Mouse (Mus musculus) kidney, postnatal 36 days (tissue): ENCODE measurements around the gene Wasf2.

Experiments used
- DNase-seq, 2 experiments: peaks; one replicate each; pipeline ENCODE4 v3.0.0; 2021 to 2022; ENCODE audit warnings: mixed read lengths in 2 of 2

Wasf2 gene

DNA sequence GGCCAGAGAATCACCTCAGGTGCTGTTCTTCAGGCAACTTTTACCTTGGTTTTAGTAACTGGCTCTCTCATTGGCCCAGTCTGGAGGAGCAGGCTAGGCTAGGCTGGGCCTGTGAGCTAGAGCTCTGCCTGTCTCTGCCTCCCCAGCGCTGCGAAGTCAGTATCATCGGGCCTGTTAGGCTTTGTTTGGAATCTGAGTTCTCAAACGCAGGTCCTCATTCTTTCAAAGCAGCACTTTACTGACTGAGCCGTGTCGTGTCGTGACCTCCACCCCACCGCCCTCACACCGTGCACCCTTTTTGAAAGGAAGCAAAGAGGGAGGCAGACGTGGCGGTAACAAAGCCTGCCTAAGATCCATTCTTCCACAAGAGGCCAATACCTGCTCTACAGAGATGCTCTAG is 914 bp upstream of the Wasf2 start:
- DNase-seq = peak in 1 of 2 experiments; percentile 29

DNA sequence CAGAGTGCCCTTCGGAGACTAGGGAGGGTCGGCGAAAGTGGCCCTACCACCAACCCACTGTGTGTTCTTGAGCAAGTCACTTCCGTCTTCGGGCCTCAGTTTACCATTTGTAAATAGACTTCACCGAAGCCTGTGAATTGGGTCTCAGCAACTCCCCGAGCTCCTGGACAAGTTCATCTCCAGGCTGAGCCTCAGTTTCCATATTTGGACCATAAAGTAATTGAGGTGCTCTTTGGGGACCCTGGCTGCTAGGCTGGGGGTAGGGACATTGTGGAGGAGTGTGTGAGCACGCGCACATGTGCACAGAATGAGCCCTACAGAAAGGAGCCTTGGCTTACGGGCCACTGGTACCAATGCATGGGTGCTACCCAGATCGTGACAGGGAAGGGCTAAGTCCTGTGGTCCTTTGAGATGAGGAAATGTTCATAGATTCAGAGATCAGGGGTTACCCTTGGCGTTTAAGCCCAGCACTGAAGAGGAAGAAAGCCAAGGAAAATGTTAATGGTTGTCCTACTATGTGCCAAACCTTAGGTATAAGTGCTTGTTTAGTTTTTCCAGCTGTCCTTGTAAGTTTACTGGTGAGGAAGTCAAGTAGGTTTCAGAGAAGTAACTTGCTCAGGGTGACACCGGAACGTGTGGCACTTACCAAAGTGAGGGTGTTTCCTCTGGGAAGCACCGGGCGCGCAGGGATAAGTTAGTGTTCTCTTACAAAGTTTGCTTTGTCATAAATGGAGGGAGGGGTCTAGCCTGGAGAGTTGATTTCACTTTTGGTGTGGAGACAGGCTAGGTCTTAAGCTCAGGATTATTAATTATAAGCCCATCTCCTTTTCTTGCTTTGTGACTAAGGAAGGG is 811 bp downstream of the Wasf2 start:
- peak in 1 of 2 experiments; percentile 41 for DNase-seq

DNA sequence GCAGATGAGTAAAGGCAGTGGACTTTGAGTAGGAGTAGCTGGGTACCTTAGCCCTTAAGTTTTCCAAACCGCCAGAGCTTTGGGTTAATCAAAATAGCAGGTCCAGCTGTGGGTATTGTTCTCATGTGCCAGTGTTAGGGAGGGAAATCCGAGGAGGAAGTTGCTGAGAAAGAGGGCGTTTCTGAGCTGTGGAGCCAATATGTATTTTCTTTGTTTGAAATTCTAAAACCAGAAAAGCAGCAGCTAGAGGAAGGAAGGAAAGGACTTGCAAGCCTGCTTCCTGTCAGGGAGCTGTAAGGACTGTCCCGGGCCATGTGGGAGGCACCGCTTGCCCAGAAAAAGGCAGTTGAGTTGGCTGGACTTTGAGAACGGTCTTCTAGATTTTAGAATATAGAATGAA is 1.7 kb downstream of the Wasf2 start:
- peak; percentile 66 to 76 for DNase-seq

DNA sequence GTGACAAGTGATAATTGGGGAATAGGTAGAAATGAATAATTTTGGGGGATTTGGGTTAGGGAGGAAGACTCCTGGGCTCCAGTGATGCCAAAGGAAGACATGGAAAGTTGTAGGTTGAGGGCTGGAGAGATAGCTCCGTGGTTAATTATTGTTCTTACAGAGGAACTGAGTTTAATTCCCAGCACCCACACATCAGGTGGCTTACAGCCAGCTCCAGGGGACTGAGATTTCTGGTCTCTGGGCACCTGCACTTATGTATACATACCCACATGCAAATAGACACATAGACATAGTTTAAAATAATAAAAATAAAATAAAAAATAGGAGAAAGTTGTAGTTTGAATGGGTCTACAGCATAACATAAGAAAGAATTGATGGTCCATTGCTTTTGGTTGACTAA is 6.6 kb downstream of the Wasf2 start:
- DNase-seq = no peak

DNA sequence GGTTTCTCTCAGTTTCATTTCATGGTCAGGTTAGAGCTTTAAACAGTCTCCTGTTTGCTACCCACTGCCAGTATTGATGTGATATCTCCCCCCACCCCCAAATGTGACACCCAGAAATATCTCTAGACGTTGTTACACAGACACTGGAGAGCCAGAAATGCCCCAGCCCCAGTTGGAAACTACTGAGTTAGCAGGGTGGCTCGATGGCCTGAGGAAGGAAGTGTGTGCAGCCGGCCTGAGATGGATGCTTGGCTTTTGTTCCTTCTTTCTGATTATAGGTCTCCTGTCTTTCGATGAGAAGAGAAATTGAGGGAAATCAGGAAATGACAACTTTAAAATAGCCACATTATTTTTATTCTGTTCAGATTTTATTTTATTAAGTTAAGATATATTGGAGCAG is 8.7 kb downstream of the Wasf2 start:
- DNase-seq = peak in 1 of 2 experiments; percentile 32

DNA sequence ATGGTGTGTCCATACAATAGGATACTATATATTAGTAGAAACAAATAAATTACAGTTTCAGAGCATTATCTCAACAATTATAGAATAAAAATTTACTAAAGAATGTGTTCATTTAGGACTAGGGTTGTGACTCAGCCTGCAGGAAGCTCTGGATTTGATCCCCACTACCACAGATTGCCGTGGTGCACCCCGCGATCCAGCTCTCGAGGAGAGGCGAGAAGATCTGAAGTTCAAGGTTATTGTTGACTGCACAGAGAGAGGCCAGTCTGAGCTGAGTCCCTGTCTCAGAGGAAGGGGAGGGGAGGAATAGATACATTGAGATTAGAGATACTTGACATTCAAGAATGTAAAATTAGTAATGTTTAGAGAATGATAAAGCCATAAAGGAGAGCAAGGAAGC is 24.7 kb downstream of the Wasf2 start:
- DNase-seq = no peak

DNA sequence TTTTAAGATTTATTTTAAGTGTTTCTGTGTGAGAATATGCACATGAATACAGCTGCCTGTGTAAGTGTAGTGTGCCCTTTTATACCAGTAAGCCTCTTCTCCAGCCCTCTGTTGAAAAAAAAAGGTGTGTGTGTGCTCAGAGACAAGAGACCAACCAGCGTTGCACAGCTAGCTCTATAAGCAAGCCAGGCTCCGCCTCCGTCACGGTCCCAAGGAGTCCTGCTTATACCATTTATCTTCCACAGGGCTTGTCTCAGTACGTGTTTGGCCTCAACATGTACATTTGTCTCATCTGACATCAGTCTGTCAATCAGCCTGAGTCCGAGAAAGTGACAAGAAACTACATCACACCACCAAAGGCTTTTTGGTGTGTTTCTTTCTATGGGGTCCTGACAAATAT is 25.4 kb downstream of the Wasf2 start:
- no peak for DNase-seq

DNA sequence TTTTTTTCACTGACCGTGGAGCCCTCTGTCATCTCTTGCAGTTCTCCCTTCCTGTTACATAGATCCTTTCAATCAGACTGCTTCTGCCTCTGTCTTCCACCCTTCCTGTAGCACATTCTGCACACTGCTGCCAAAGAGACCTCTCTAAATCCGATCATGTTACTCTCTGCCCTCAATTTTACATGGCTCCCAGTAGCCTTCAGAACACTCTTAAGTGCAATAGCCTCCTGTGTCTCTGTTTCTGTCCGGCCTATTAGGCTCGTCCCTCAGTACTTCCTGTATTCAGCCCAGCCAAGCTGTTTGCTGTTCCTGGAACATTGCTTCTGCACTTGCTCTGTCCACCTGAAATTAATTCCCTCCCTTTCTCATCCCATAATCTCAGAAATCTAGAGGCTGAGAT is 26.1 kb downstream of the Wasf2 start:
- DNase-seq = no peak

DNA sequence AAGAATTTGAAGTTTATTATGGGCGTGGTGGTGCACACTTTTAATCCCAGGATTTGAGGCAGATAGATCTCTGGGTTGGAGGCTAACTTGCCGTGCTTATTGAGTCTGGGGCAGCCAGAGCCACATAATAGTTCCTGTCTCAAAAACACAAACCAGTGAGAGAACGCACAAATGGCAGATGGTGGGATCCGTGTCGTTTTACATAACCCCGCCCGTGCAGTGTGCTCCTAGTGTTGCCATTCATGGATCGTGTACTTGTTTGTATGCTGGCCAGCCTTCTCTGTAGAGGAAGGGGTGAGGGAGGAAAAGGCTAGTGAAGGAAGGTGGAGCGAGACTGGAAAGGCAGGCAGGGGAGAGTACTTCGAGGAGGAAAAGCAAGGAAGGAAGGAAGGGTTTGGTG is 26.5 kb downstream of the Wasf2 start:
- DNase-seq = no peak

DNA sequence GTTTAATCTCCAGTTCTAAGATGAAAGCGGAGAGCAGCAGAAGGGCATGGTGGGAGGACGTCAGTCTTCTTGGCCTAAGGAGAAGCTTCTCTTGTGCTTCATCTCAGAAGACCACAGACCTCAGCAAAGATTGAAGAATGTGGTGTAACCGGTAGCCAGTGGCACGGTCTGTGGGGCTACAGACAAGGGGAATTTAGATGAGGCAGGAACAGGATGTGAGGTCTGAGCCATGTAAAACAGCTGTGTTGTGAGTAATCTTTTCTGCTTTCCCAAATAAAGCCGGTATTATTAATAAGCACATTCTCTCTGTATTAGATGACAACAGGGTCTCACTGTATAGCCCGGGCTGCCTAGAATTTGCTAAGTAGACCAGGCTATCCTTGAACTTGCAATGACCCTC is 28.8 kb downstream of the Wasf2 start:
- DNase-seq = no peak

DNA sequence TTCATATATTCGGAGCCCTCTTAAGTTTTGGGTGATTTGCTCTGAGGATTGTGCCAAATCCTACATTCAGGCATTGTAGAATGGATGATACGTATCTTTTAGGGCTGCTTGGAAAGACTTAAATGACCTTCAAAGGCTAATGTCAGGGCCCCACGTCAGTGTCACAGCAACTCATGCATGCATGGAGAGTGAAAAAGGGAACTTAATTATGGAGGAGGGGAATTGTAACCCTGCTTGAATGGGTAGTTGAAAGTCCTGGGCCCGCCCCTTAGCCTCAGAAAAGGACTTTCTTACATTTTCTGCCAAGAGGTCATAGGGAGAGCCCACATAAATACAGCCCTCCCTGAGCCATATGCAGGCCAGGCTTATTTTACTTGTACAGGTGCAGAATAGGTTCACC is 29.3 kb downstream of the Wasf2 start:
- DNase-seq = peak in 1 of 2 experiments; percentile 35

DNA sequence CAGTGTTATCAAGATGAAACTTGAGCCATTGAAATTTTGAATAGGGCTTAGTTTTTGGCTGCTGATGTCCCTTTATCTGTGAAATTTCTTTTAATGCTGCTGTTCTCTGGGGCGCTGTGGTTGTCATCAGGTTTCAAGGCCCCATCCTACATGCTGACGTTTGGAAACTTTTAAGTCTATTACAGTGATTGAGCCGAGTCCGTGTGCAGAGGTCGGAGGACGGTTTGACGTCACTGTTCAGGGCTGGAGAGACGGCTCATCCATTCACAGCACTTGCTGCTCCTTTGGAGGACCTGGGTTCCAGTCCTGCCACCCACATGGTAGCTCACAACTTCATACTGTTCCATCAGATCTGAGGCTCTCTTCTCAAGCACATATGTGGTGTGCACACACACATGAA is 29.9 kb downstream of the Wasf2 start:
- no peak for DNase-seq

DNA sequence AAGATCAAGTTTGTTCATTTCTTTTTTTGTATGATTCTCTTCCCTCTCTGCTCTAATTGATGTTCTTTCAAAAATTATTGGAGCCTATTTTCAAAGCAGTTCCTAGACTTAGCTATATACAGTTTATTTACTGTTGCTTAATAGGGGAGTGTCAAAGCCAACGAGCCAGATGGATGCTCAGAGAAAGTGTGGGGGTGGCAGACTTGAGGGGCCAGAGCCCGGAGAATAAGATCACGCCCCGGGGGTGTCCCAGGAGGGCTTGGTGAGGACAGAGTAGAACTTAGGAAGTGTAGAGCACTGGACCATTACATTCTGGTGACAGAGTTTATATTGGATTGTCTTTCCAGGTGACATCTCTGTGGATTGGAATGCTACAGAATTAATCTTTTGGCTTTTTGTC is 30.5 kb downstream of the Wasf2 start:
- DNase-seq = no peak

DNA sequence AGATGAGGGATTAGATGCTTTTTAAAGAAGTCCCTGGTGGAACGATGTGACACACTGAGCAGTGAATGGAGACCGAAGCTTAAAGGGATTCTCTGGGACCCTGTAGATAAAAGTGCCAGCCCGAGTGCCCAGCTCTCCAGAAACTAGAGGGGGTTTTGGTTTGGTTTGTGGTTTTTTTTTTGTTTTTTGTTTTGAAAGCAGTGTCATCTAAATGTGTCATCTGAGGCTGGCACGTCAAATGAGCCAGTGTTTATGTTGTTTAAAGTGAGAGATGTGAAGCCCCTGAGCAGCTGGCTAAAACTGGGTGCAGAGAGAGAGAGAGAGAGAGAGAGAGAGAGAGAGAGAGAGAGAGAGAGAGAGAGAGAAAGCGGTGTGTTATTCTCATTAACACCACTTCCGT is 31.9 kb downstream of the Wasf2 start:
- DNase-seq = no peak

DNA sequence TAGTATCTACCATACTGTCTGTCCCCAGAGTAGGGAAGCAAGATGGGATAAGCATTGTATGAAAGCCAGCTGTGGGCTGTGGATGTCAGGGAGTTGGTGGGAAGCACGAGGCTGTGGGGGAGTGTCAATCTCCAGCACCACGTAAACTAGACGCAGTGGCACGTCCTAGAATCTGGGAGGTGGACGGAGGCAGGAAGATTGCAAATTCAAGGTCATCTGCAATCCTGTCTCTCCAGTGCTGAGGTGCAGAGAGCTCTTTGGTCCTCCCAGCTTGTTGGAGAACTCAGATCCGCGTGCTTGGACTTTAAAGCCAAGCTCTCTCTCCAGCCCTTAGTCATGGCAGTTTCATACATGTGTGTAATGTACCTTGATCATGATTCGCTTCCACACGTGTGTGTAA is 36.5 kb downstream of the Wasf2 start:
- DNase-seq = no peak

DNA sequence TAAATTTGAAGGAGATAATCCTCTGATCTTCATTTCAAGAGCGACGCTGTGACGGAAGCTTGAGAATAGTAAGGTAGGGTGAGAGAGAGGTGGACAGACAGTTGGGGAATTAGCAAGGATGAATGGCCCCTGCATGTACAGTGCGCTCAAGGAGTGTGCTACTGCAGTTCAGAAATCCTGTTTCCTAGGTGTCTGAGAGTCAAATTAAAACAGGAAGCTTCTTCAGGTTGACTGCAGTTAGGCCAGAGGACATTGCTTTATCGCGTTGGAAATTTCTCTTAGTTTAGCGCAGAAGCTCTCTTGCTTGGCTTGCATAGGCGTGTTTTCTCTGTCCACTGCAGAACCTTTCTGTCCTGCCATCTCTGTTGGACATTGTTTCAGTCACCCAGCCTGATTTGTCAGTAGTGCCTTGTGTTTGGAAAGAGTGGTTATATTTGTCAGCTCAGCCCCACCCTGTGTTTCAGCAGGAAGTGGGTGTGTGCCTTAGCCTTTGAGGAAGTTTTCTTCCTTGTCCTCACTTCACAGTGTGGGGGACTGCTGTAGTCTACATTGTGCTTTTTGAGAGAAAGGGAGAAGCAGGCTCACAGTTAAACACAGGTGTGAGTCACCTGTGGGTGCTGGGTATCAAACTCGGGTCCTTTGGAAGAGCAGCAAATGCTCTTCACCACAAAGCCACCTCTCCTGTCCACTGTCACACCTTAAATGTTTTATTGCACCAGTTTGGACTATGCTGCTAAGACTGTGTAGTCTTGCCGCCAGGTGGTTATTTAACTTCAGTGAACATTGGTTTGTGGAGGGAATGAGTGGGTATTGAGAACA is 39.1 kb downstream of the Wasf2 start:
- peak; percentile 45 to 65 for DNase-seq

DNA sequence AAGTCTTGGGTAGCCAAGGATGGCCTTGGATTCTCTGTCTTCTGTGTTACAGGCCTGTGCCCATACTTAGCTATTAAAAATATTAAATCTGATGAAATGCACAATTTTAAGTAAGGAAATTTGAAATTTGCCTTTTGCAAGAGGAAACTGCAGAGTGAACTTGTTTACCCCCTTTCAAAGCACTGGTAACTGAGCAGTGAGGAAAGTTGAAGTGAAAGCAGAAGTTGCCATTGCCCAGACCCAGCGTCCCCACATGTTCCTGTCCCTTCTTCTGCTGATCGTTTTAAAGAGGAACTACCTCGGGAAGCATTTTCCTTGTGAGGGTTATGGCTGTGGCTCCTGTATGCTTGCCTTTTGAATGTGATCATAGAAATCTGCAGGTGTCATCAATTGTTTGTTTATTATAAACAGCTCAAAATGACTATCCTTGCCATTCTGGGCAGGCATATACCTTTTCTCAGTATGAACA is 39.8 kb downstream of the Wasf2 start:
- no peak for DNase-seq

DNA sequence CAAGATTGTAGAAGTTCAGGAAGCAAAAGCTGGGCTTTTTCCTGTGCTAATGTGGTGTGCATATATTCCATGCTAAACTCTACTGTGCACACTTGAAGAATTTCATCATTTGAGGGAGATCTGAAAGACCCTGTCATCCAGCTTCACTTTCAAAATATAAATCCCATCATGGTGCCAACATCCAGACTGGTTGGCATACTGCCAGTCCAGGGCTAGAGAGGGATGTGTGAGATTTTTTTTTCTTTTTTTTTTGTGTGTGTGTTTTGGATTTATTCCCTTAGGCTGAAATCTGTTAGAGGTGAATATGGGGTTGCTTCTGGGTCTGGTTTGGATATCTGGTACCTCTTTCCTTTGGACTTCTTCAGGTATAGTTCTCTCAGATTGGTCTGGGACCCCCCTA is 40.3 kb downstream of the Wasf2 start:
- DNase-seq = peak in 1 of 2 experiments; percentile 49

DNA sequence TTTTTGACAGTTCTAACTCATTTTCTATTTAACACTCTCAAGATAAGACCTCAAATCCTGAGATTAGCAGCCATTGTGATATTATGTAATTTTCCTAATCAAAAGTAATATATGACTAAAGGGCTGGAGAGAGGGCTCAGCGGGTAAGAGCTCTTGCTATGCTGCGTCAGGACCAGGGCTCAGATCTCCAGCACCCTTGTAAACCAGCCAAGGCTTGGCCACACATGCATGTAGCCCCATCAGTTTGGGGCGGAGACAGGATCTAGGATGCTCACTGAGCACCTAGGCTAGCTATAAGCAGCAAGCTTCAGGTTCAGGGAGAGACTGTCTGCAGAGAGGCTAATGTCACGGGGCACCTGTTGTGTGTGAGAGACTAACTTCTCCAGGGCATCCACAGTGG is 42.1 kb downstream of the Wasf2 start:
- no peak for DNase-seq

DNA sequence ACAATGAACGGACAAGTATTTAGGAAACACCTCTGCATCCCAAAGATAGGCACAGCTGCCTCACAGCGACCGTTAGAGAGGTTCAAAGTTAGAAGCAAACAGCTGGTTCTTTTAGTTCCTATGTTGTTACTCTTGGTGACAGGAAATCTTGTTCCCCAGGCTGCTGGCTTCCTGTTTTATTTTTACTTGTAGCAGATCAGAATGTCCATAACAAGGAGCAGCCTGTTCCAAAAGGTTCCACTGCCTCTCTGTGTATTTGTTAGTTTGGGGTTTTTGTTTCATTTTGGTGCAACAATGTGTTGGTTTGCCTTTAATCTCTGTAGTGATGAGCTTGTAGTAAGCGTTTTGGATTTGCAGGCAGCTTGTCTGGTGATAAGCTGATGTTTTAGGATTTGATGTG is 44.1 kb downstream of the Wasf2 start:
- peak in 1 of 2 experiments; percentile 77 for DNase-seq

DNA sequence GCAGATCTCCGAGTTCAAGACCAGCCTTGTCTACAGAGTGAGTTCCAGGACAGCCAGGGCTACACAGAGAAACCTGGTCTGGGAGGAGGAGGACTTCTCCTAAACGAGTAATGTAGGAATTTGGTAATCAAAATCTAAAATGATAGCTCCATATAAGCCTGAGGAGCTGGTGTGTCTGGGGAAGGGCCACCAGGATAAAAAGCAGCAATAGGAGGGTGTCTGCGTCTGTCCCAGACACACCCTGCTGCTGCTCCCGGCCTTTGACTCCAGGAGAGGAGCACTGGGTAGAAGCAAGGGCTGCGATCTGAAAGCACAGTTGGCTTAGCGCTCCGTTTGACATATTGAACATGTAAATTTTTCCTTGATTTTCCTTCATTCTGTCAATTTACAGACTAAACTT is 45.0 kb downstream of the Wasf2 start:
- no peak for DNase-seq

DNA sequence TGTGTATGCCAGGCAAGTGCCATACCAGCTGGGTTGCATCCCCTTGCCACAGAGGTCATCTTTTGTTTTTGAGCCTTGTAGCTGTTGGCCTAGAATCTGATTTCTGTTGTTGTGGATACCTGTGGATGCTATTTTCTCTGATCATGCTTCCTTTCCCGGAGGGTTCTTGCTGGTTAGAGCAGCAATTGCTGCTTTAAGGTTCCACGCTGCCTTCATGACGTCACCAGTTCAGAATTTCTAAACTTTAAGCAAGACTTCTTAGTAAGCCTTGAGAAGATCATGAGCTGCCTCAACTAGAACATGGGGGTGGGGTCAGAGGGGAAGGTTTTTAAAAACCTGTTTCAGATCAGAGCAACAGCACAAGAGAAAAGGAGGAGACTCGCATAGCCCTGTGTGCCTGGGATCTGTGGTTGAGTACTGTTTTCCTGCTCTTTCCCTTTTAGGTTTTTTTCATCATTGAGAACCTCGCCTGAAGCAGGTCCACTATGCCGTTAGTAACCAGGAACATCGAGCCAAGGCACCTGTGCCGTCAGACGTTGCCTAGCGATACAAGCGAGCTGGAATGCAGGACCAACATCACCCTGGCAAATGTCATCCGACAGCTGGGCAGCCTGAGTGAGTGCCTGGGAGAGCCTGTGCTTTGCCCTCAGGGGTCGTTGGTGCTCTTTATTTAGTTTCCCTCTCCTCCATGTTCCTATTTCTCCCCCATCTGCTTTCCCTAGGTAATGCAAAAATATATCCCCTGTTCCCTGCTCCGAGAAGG is 45.9 kb downstream of the Wasf2 start:
- peak; percentile 41 to 54 for DNase-seq

DNA sequence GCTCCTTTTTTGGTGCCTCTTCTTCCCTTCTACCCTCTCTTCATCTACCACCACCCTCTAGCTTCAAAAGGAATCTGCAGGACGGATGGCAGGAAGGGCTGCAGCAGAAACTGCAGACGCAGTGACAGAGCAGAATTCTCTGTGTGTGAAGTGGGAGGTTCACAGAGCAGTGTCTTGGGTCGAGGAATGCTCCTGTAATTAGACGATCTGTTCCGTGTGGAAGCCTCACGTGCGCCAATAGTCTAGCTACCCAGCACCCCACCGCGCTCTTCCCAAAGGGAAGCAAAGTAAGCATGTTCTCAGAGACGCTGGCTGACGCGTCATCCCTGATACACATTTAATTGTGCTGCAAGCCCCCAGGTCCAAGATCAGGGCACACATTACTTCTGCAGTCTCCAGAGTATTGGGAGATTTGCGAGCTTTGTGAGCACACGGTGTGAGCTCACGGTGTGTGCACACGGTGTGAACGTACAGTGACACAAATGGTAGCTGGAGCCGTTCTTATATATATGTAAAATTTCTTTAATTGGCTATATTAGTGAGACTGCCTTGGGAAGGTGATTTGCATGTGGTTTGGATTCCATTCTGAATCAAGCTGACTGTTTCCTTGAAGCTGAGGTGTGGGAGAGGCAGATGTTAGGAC is 46.6 kb downstream of the Wasf2 start:
- DNase-seq = no peak
